Mouse (Mus musculus) T-helper 1 cell (primary cell): ENCODE results near the gene Dab1.

Source experiments
- in situ Hi-C: fragments of 300-600 bp; cut with MboI, MseI; formaldehyde crosslinking; loops from one replicate; pipeline ENCODE4 v1.15.1; 2025; ENCODE audit warnings: high pct_unique_total_duplicates

The Dab1 gene

DNA sequence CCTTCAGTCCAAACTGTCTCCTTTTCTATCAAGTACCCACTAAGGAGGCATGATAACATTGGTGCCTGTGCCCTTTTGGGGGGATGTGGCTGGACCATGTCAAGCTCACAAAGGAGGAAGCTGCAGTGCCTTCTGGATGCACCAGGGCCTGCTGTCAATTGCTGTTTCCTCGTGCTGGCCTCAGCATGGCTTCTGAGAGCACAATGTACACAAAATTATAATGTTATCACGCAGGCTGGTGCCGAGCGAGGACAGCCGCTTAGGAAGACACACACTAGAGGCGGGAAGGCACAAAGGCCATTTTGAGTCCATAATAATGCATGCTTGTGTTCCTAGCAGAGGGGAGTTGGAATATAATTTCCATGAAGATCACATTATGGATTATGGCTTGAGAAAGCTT lies 81.2 kb downstream of the Dab1 start:
- in situ Hi-C loops, result no loop called here

DNA sequence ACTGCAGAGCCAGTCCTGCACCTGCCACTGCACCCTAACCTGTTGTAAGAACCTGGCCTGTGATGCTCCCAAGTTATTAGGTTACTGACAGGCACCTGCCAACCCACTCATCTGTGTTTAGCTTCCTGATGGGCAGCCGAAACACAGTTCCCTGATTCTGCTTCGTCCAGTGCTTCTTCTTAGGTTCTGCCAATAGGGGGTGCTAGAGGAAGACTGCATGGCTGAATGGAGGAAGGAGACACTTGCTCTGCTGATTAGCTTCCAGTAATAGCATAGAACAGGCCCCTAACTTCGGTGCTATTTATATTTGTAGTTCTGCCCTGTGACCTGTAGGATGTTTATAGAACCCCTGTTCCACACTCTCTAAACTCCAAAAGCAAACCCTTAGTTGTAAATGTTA lies 83.0 kb downstream of the Dab1 start:
- in situ Hi-C loops, result no loop called here

DNA sequence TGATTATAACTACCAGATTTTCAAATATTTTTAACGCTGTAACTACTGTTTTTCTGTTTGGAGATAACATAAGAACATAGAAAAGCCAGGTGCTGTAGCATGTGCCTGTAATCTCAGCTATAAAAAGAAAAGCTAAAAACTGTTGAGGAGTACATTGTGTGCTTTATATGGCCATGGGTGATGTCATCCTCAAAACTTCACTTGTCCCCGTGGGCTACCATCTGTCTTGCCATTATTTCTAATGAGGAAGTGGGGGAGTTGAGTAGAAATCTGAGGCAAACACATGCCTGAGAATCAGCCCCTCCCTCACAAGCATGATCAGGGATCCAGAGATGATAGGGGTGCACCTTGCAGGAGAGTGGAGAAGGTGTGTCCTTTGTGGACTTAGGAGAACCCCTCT lies 85.3 kb downstream of the Dab1 start:
- in situ Hi-C loops, result no loop called here

DNA sequence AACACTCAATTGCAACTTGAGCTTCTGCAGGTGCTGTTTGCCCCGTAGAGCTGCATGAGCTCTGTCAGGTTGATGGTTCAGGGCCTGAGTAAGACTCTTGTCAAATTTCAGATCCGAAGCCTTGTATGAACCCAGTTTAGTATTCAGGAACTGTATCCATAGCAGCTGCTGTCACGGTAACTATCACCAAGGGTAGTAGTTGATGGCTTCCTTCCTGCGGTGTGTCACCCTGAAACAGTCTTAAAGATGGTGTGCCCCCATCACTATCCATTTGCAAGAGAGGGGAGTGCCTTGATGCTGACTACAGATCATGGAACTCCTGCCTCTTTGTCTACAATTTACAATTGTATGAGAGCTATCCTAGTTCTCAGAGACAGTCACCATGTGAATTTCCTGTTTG lies 87.3 kb downstream of the Dab1 start:
- in situ Hi-C loops, result no loop called here

DNA sequence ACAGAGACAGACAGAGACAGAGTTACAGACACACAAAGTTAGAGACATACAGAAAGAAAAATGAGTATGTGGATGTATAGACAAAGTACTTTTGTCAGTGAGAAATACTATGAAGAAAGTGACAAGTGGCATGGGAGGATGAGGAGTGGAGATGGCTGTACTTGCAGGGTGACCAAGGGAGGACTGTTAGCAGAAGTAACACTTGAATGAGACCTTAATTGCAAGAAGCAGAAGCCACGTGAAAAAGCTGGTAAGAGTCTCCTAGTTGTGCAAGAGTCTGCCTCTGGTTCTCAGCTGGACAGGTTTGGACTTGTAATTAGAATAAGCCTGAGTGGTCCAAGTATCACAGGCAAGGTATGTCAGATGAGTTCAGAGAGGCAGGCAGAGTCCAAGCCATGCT lies 88.0 kb downstream of the Dab1 start:
- in situ Hi-C loops, result no loop called here

DNA sequence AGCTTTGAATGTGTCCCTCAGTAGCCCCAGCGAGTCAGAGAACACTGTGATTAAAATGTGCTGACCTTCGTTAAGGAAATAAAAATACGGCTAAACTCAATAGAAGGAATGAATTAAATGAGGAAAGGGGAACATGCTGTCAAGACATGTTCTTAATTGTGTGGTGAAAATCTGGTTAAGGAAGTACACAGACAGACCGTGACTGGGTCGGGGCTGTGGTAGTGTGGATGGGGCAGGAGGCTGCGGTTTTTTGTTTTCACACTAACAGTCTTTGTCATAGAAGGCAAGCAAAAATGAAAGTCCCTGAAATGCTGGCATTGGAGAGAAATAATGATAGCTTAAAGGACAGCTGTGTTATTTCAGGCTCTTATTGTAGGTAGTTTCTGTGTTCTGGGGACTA lies 92.2 kb downstream of the Dab1 start:
- in situ Hi-C loops, result no loop called here

DNA sequence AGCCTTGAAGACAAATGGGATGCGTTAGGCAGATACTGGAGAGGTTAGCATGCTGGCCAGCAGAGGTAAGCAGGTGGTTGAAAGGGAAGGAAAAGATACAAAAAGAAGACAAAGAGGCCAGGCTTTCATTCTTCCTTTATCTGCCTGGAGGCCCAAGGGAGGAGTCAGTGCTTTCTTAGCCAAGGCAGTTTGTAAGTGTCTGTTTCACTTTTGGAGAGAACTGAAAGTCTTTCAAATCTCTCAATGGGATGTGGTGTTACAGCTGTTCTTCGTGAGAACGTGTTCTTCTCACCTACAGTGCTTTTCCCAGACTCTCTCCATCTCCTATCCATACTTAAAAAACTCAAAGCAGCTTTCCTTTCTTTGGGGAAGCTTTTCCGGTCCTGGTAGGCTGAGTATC lies 94.8 kb downstream of the Dab1 start:
- in situ Hi-C loops, result no loop called here

DNA sequence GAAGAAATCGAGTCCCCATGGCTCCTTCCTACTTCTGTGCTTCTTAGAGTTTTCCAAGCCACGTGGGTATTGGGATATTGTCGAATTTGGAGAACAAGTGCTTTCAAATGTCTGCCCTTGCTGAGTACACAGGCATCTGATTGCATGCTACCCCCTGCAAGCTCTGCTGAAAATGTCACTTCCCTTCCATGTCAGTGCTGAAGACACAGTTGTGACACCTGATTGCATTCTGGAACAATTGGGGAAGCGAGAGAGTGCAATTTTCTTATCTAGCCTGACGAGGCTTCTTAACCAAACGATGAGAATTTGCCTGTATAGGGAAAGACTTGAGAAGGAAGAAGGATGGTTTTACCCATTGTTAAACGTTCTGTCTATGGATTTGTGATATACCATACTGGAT lies 95.8 kb downstream of the Dab1 start:
- in situ Hi-C loops, result no loop called here

DNA sequence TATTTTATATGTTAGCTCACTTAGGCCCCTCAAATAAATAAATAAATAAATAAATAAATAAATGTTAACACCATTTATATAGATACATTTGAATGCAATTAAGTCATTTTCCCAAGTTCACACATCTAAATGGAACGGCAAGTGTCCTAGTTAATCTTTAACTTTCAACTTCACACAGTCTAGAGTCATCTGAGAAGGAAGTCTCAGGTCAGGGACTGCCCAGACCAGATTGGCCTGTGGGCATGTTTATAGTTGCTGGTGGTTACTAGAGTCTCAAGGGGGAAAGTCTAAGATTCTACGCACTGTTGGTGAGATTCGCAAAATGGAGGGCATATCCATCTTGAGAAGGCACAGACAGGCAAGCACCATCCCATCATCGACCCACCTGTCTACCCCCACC lies 96.4 kb downstream of the Dab1 start:
- in situ Hi-C loops, result no loop called here

DNA sequence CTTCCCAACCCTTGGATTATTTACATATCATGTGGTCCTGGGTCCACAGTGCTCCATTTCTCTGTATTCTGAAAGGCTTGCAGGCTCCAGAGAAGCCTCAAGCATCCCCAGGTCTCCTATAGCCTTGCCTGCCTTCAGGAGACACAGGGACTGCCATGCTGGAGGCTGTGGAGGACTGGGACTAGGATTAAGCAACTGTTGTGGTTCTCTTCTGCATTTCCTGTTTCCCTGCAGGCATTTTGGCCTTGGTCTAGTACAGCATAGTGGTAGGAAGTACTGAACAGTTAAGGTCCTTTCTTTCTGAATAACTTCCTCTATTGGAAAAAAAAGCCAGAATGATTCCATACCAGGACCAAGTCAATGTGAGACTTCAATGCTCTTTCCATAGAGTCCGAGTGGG lies 103.6 kb downstream of the Dab1 start:
- in situ Hi-C loops, result no loop called here

DNA sequence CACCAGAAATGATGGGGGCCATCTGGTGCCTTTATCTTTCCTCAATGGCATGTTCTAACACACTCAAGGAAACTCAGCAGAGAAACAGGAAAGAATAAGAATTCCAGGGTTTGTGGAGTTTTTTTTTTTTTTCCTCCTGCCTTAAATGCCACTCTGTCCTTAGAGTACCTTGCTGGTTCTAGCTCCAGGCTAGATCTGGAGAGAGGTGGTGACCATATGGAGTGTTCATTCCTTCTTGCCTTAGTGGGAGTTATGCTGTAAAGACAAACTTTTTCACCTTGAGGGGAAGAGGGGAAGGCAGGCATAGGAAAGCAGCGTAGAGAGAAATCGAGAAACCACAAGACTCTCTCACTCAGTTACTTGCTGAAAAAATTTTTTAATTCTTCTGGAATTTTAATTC lies 107.3 kb downstream of the Dab1 start:
- in situ Hi-C loops, result no loop called here

DNA sequence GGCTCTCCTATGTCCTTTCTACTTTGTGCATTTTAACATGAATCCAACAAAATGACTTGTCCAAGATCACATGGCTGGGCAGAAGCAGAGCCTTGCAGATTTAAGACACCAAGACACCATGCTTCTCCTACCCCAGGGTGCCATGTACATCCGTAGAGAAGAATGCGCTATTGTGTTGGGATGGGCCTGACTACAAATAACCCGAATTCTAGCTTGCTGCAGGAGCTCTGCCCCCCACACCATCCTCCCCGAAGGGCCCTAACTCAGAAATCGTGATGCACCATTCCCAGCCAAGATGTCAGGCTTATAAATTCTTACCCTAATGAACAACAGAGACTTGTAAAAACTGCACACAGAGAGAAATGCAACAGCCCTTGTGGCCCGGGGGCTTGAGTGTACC lies 118.0 kb downstream of the Dab1 start:
- in situ Hi-C loops, result no loop called here

DNA sequence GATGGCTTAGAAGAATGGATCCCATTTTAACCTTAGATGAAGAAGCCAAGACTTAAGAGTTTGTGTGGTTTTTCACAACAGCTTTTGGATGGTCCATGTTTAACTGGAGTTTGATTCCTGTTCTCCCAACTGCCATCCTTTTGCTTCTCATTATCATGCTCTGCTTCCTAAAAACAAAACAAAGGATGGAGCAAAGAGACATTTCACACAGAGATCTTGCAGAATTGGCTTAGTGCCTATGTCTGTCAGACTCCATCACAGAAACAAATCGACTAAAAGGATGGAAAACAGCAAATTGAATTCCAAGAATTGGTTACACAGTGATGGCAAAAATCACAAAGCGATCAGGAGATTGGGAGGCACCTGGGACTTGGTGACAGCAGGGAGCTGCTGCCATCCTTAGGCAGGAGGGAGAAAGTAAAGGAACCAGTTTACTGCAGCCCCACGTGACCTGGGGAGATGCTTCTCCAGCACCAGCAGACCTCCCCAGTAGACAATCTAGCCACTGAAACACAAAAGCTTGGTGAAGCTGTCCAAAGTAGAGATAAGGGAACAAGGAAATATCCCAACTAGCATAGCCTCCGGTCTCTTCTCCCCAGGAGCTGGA lies 132.2 kb downstream of the Dab1 start:
- in situ Hi-C loops, result no loop called here

DNA sequence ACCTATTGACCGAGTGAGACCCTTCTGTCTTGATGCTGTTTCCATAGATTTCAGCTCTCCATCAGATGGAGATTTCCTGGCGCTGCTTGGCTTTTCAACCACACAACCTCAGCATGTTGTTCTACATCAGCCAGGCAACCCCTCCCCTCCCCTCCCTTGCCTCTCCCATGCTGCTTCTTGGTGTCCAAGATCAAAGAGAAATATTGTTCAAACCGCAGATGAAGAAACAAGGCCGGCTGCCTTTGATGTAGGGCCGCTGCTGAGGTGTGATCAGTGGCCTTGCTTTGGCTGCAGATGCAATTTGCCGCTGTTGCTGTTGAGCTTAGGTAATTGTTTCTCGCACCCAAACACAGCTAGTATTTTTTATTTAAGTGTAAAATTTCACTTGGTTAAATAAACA lies 135.4 kb downstream of the Dab1 start:
- in situ Hi-C loops, result no loop called here

DNA sequence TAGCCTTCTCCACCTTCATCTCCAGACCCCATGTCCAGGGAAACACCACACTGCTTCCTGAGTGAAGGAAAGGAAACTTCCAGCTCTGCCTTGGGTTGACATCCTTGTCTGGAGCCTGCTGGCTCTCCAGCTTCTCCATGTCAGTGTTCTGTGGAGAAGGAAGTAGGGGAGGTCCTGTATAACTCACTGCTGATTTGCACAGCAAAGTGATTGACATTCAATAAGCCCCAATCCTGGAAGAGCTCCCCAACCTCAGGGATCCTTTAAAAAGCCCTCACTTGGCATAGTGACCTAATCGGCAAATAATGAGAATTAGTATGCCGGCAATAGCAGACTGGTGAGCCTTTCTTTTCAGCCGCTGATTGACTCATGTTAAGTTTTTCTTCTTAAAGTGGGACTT lies 138.1 kb downstream of the Dab1 start:
- in situ Hi-C loops, result no loop called here

DNA sequence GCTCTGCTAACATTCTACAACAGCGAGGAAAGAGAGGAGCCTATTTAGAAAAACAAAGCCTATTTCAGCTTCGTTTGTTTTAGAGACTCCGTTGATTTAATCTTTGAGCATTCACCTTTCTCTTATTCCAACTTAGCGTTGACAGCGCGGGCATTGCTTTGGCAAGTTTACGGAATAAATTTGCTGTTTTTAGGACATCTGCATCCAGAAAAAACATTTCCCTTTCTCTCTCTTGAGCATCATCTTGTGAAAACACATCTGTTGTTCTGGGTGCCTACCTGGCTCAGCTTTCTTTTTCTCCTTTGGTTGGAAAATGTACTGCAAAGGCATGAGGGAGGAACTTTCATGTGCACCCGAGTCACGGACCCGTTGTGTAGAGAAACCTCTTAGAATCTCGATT lies 143.3 kb downstream of the Dab1 start:
- in situ Hi-C loops, result no loop called here

DNA sequence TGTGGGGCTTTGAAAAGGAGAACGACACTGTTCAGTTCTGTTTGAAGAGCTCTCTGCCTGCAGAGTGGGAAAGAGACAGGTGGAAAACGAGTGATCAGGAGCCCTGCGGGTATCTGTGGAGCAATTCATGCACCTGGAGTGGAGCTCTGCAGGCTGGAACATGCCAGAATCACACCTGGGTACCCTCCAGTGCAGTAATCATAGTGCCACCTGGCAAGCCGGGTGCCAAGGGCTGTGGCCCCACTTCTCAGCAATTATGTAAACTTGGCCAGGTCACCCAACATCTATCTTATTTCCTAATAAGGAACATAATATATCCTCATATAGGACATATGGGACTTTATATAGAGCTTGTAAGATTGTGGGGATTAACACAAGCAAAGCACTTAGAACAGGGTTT lies 156.6 kb downstream of the Dab1 start:
- in situ Hi-C loops, result no loop called here

DNA sequence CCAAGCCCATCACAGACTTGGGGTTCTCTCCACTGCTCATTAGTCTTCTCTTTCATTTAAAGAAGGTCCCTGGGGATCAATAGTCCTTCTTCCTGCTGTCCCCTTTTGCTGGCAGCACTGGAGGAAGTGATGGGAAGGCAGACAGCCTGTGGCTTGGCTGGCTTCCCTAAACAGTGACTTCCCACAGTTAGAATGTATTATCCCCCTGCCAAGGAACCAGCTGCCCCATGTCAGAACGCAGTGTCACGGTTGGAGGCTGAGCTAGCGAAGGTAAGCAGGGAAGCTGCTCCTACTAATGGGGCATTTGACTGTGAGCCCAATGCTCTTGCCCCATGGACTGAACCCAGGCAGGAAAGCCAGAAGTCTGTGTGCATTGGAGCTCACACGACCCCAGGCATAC lies 162.2 kb downstream of the Dab1 start:
- in situ Hi-C loops, result no loop called here

DNA sequence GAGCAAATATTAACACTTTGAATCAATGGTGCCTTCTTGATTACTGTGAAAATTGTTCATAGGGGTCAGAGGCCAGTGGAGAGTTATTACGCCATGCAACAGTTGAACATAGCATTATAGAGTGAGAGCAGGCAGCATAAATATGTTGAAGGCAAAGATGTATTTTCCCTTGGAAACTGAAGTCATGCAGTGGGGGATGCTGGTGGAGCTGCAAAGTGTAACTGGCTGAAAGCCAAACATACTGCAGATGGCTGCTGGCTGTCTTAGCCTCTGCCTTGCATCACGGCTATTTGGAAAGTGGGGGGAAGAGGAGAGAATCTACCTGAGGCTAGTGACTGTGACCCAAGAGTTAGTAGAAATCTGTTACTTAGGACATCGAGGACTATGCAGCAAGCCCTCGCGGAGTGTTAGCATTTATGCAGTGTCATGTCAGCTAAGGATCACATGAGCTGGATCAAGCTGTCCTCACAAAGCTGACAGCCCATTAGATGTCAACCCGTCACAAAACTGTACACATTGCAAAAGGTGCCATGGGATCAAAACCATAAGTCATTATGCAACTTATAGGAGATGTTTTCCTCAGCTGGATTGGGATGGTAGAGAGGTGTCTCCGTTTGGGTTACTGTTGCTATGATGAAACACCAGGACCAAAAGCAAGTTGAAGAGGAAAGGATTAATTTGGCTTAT lies 164.5 kb downstream of the Dab1 start:
- in situ Hi-C loops, result no loop called here

DNA sequence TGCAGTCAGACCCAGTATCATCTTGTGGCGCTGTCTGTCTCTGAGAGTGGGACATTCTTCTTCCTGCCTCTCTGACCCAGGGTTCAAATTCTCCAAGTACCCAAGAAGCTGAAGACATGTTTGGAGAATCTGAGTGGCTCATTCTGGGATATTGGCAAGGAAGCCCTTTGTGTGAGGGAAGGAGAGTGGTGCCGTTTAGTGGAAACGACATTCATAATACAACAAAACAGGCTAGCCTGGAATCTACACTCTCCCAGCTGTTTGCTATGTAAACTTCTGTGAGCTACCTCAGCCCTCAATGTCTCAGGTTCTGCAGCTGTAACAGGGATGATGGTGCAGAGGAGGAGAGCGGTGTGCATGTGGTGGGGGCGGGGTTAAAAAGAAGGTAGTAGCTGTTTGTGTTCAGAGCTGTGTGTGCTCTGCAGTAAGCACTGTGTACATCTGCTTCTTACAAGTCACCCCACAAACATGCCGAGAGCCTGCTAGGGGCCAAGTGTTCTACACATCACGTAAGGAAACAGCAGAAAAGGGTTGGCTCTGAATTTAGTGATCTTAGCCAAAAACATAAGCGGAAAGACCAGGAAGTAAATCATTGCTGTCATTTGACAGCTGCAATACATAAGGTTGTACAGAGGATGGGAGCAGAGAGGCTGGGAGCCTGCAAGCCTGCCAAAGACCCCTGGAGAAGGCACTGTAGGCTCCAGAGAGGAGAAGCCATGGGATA lies 174.6 kb downstream of the Dab1 start:
- in situ Hi-C loops, result no loop called here

DNA sequence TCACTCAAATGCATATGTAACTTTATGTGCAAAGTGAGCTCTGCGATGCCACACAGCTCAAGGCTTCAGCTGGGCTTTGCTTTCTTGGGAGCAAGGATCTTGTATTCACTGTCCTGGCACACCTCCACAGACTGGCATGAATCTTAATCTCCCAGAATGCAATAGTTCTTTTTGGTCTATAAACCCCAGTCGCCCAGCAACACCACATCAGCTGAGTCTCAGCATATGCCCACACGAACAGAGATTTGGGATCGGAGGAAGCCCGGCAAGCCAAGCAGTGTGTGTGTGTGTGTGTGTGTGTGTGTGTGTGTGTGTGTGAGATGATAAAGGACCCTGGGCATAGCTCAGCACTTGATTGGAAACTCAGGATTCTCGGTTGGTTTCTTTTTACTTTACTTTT lies 177.3 kb downstream of the Dab1 start:
- in situ Hi-C loops, result no loop called here

DNA sequence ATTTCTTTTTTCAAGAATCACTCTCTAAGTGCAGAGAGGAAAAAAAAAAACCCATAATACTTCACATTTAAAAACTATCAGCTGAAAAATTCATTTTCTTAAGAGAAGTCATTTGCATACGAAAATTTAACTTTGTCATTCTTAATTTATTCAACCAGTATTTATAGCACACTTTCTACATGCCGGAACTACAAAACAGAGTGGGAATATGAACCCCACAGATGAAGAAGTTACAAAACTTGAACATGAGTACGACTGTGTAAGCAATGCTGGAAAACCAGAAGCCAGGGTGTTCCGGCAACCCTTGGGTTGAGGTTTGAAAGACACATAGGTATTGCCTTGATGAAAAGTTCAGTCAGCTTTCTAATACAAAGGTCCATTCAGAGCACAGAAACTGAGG lies 183.3 kb downstream of the Dab1 start:
- in situ Hi-C loops, result no loop called here

DNA sequence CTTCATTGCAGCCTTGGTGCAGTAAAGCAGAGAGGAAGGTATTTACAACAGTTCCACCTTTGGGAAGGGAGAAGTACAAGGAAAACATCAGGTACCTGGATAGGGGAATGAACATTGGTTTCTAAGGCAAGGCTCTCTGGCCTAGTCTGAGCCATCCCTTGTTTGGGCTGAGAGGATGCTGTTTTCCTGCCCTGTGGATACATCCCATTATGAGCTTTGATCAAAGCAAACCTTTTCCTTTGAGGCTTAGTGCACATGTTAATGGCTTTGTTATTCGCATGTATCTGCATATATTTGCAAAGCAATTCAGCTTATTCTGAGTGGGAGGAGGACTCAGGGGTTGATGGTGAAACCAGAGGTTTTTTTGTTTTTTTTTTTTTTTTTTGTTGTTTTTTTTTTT lies 185.3 kb downstream of the Dab1 start:
- in situ Hi-C loops, result no loop called here
